Mouse (Mus musculus) Patski (cell line): Measurements from ENCODE around the gene Cap1. TPM values are rescaled to one million over a fixed set of nuclear protein-coding genes. Genes with fewer than 3 reads are reported as not detected.

Experiments
- ATAC-seq: fragments of 100-300 bp; one replicate; pipeline ENCODE4 v1.8.0; 2021
- CTCF ChIA-PET: fragments of 350-600 bp; sonication (Branson Sonifier 250); formaldehyde crosslinking; loops from one replicate; lab custom pipeline; 2022; ENCODE audit warnings: inconsistent platforms; lab: Charles Lee
- POLR2A ChIA-PET: fragments of 350-600 bp; sonication (Branson Sonifier 250); formaldehyde crosslinking; loops from one replicate; lab custom pipeline; 2022; ENCODE audit warnings: antibody characterized with exemption, inconsistent platforms; lab: Charles Lee
- DNase-seq: peaks from one replicate; pipeline ENCODE4 v3.0.0-alpha.2; 2011; ENCODE audit warnings: low read depth, low spot score
- H3K27me3 ChIP-seq: fragments of 371-371 bp; one replicate; pipeline ENCODE4 v1.5.1; 2021
- CTCF ChIP-seq: fragments of 100-300 bp; IDR thresholded peaks from one replicate; pipeline ENCODE4 v1.5.1; 2021
- in situ Hi-C: fragments of 300-500 bp; cut with MboI; formaldehyde crosslinking; loops from 3 replicates; pipeline ENCODE4 v1.11.1; 2018; ENCODE audit warnings: low pct_unique_long_range_greater_than_20kb, mixed read lengths
- polyA plus RNA-seq: library from polyadenylated mRNA; unstranded; gene quantifications from one replicate; pipeline ENCODE4 v1.2.3, GENCODE M21; 2021

The Cap1 gene
- polyA plus RNA-seq, 1 experiment from 2014 or later, result 145 TPM

DNA sequence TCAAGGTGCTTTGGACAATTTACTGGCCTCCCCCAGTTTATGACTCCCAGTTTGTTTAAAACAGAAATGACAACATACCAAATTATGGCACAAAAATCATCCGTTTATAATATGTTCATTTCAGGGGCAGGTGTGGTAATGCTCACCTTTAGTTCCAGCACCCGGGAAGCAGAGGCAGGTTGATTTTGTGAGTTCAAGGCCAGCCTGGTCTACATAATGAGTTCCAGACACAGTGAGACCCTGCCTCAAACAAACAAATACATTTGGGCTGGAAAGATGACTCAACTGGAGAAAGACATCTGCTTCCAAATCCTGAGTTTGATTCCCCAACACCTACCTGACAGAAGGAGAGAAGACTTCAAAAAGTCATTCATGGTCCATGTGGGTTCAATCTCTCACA lies 1.5 kb upstream of the Cap1 start:
- ChIA-PET CTCF (interaction anchor here (2.1 kb wide), 1 partner anchor 10 kb away, joined by 8 read pairs; no protein-coding TSS in a partner anchor), POLR2A (no interaction called here)
- in situ Hi-C loops, result no loop called here
- TF ChIP-seq CTCF, result no peak
- no peaks in the 10 kb centered on the region for H3K27me3 ChIP-seq
- DNase-seq, result no peak
- no peak for ATAC-seq

GRCm38 (mm10) chr4:122886579-122887254 lies 861 bp upstream of the Cap1 start:
- H3K27me3 ChIP-seq, result no peaks in the 10 kb centered on the region
- in situ Hi-C loops, result no loop called here
- ChIA-PET POLR2A (no interaction called here), CTCF (interaction anchor here (2.1 kb wide), 1 partner anchor 11 kb away, joined by 8 read pairs; no protein-coding TSS in a partner anchor)
- ATAC-seq, result no peak
- DNase-seq, result no peak
- no peak for TF ChIP-seq CTCF

DNA sequence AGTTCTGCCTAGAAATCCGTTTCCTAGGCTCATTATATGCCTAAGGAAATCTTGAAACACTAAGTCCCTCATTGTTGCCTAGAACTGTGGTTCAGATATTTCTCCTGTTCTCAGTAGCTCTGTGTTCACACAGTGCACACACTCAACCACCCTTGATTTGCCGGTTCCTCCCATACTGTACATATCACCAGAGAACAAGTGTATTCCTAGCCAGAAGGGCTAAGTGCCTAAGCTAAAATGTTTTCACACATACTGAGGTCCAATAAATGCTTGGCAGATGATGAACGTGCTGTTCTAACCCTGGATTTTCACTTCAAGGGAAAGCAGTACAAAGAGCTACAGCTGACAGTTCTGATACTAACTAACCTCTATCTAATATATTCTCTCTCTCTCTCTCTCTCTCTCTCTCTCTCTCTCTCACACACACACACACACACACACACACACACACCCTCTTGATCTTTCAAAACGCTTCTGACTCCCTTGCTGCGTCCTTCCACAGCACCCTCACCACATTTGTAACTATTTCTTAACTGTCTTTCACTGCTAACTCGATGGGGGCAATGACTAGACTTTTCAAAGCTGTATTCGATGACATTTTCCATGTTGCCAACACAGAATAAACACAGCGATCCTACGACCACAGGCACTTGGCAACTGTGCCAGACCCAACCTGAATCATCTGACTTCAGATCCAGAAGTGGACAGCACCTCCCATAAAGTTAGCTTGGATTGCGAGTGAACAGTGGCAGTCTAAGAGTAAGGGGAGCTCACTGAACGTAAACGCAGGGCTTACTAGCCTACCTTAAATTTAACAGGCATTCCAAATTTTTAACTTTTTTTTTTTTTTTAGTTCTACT lies 1.1 kb downstream of the Cap1 start:
- no peak for TF ChIP-seq CTCF
- in situ Hi-C loops, result no loop called here
- POLR2A ChIA-PET, result interaction anchor here (0.6 kb wide), 1 partner anchor 11 kb away, joined by 3 read pairs; no protein-coding TSS in a partner anchor
- no peak for ATAC-seq
- DNase-seq, result no peak
- no peaks in the 10 kb centered on the region for H3K27me3 ChIP-seq
- CTCF ChIA-PET, result interaction anchor here (1.2 kb wide), 1 partner anchor 77 kb away, joined by 3 read pairs; no protein-coding TSS in a partner anchor

DNA sequence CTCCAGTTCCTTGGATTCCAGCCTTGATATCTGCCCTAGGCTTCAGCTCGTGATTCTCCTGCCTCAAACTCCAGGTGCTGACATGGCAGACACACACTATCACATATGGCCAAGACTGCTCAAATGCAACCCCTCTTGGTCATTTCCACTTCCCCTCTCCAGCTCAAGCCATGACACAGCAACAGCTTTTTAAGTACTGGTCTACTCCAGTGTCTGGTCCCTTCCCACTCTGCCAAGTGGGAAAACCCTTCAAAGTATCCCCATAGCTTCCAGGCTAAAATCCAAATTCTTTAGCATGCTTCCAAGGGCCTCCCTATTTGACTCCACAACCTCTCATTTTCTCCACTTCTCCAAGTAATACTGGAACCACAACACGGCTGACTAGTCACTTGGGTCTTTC lies 1.8 kb downstream of the Cap1 start:
- in situ Hi-C loops, result no loop called here
- POLR2A ChIA-PET, result no interaction called here

DNA sequence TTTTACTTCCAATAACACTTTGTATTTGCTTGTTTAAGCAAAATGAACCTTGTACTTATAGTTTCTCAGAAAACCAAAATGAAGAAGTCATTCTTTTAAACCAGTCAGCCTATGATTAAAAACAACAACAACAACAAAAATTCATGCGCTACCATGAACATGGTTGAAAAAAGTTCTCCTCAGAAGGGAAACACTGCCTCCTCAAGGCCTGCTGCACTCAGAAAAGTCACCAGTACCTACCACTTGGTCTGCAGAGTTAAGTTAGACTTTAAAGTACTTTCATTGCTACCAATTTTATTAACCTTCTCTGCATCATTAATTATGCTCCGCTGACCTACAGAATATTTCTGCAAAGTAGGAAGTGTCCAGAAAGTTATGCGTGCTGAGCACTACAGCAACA lies 2.6 kb downstream of the Cap1 start:
- DNase-seq, result no peak
- in situ Hi-C loops, result no loop called here
- CTCF ChIA-PET, result no interaction called here
- no peak for ATAC-seq
- no peak for TF ChIP-seq CTCF
- no peaks in the 10 kb centered on the region for H3K27me3 ChIP-seq
- POLR2A ChIA-PET, result no interaction called here

More for the DNA sequence above, 1.8 kb downstream of the Cap1 start:
- no peak for DNase-seq
- TF ChIP-seq CTCF, result no peak
- ATAC-seq, result no peak
- H3K27me3 ChIP-seq, result no peaks in the 10 kb centered on the region
- CTCF ChIA-PET, result no interaction called here

- DNase-seq, result no peak
- ATAC-seq, result no peak
- CTCF ChIA-PET, result interaction anchor here (1.4 to 3.0 kb wide), 2 partner anchors 12 to 20 kb away, joined by 3 to 10 read pairs; no protein-coding TSS in a partner anchor
- POLR2A ChIA-PET, result no interaction called here
- in situ Hi-C loops, result no loop called here
- no peak for TF ChIP-seq CTCF
- H3K27me3 ChIP-seq, result no peaks in the 10 kb centered on the region
Measured at GRCm38 (mm10) chr4:122882544-122882943, 3.3 kb downstream of the Cap1 start.

GRCm38 (mm10) chr4:122878333-122879070 lies 7.4 kb downstream of the Cap1 start:
- no peaks in the 10 kb centered on the region for H3K27me3 ChIP-seq
- POLR2A ChIA-PET, result no interaction called here
- ATAC-seq, result no peak
- TF ChIP-seq CTCF, result no peak
- CTCF ChIA-PET, result interaction anchor here (1.1 to 1.5 kb wide), 3 partner anchors 8 to 15 kb away, joined by 3 to 5 read pairs (median 3); no protein-coding TSS in a partner anchor
- no peak for DNase-seq
- in situ Hi-C loops, result no loop called here

GRCm38 (mm10) chr4:122873512-122873911 lies 12.3 kb downstream of the Cap1 start:
- ChIA-PET CTCF (interaction anchor here (1.7 kb wide), 1 partner anchor 65 kb away, joined by 4 read pairs; no protein-coding TSS in a partner anchor), POLR2A (interaction anchor here (0.6 kb wide), 1 partner anchor 11 kb away, joined by 3 read pairs; no protein-coding TSS in a partner anchor)
- ATAC-seq (no peak), DNase-seq (no peak)
- in situ Hi-C loops, result no loop called here
- TF ChIP-seq CTCF, result no peak
- H3K27me3 ChIP-seq, result no peaks in the 10 kb centered on the region

- ChIA-PET POLR2A (interaction anchor here (0.6 kb wide), 1 partner anchor 12 kb away, joined by 3 read pairs; no protein-coding TSS in a partner anchor), CTCF (interaction anchor here (1.7 kb wide), 1 partner anchor 65 kb away, joined by 4 read pairs; no protein-coding TSS in a partner anchor)
- ATAC-seq (no peak), DNase-seq (no peak)
- H3K27me3 ChIP-seq, result no peaks in the 10 kb centered on the region
- no peak for TF ChIP-seq CTCF
- in situ Hi-C loops, result no loop called here
Measured at GRCm38 (mm10) chr4:122873003-122873402, 12.9 kb downstream of the Cap1 start.

DNA sequence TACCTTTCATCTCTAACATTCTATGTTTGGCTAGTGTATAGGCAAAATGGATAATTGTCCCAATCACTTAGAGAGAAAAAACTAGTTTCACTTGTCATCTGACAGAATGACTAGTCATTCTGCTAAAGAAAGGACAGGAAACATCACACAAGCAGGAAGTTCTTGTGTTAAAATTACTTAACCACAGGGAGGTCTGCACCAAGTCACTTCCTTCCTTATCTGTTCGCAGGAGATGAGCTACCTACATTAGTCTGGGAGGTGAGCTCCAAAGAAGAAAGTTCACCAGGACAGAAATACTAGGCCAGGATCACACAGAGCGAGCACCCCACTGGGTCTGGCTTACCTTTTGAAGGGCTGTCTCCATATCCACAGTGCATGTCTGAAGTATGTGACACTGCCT lies 13.9 kb downstream of the Cap1 start:
- no peak for TF ChIP-seq CTCF
- CTCF ChIA-PET, result no interaction called here
- H3K27me3 ChIP-seq, result no peaks in the 10 kb centered on the region
- POLR2A ChIA-PET, result no interaction called here
- ATAC-seq, result no peak
- no peak for DNase-seq
- in situ Hi-C loops, result no loop called here
